Mouse (Mus musculus) forebrain, postnatal 0 days (tissue): ENCODE results near the gene Paox. TPM values are rescaled to one million over a fixed set of nuclear protein-coding genes. Genes with fewer than 3 reads are reported as not detected.

Source experiments
- ATAC-seq: fragments of 200-750 bp; cut with Nextera tagmentation; 2 replicates; pipeline ENCODE4 v1.8.0; 2017; ENCODE audit warnings: mild to moderate bottlenecking, moderate library complexity
- DNase-seq: peaks from one replicate; pipeline ENCODE4 v3.0.0-alpha.2; 2015
- H3K27ac ChIP-seq: fragments of 300-500 bp; sonication (generic); 2 replicates; pipeline ENCODE4 v1.5.1; 2014; ENCODE audit warnings: low read depth, mild to moderate bottlenecking, antibody characterized with exemption, low read length, moderate library complexity, mixed read lengths
- H3K27me3 ChIP-seq: fragments of 300-500 bp; sonication (generic); 2 replicates; pipeline ENCODE4 v1.6.1; 2014; ENCODE audit warnings: mild to moderate bottlenecking, low read length, mixed read lengths; ENCODE audit not compliant: insufficient read depth
- H3K36me3 ChIP-seq: fragments of 300-500 bp; sonication (generic); 2 replicates; pipeline ENCODE4 v1.6.1; 2014; ENCODE audit warnings: mild to moderate bottlenecking, moderate library complexity; ENCODE audit not compliant: insufficient read depth
- H3K4me1 ChIP-seq: fragments of 300-500 bp; sonication (generic); 2 replicates; pipeline ENCODE4 v1.6.1; 2014; ENCODE audit warnings: antibody characterized with exemption; ENCODE audit not compliant: insufficient read depth
- H3K4me2 ChIP-seq: fragments of 300-500 bp; sonication (generic); 2 replicates; pipeline ENCODE4 v1.6.1; 2014; ENCODE audit warnings: low read depth, mild to moderate bottlenecking, moderate library complexity
- H3K4me3 ChIP-seq: fragments of 300-500 bp; sonication (generic); 2 replicates; pipeline ENCODE4 v1.5.1; 2014; ENCODE audit warnings: low read depth, low read length, mixed read lengths
- H3K9ac ChIP-seq: fragments of 300-500 bp; sonication (generic); 2 replicates; pipeline ENCODE4 v1.6.1; 2014; ENCODE audit warnings: mild to moderate bottlenecking
- H3K9me3 ChIP-seq: fragments of 300-500 bp; sonication (generic); 2 replicates; pipeline ENCODE4 v1.6.1; 2016; ENCODE audit warnings: low read length
- CTCF ChIP-seq: sonication (generic); IDR thresholded peaks from 2 replicates; pipeline ENCODE4 v1.5.1; 2016; ENCODE audit warnings: antibody characterized with exemption, control low read depth, low read depth
- WGBS: fragments of 180-500 bp; shearing (Covaris S2); extraction: QIAGEN DNeasy Blood & Tissue Kit; methylation state at CpG from one replicate; pipeline ENCODE4 v1.1.7; 2014; 5-methylcytosine and 5-hydroxymethylcytosine counted together
- polyA plus RNA-seq: library from polyadenylated mRNA; unstranded; fragments of >200 nt; fragmentation: Nextera tagmentation; extraction: Ambion mirVana; gene quantifications from 2 replicates; pipeline ENCODE4 v1.2.1, GENCODE M21; 2015
- total RNA-seq: library from RNA; depleted of rRNA; stranded (reverse); fragments of >200 nt; gene quantifications from 2 replicates; pipeline ENCODE4 v1.2.3, GENCODE M21; 2014

Paox gene
- total and polyA plus RNA-seq, 2 experiments from 2014 or later = 7.5 to 10.5 TPM

- DNase-seq (peak; percentile 48), ATAC-seq (peak; percentile 21)
- Histone ChIP-seq H3K4me3 (peak overlapping the region; percentile 52), H3K27ac (peak overlapping the region; percentile 82), H3K27me3 (no peaks in the 10 kb centered on the region), H3K4me2 (peak overlapping the region; percentile 76), H3K9ac (peak overlapping the region; percentile 78), H3K4me1 (peaks cover 9% of the 10 kb centered on the region; the same call in 1 of the 2 replicates), H3K36me3 (no peaks in the 10 kb centered on the region), H3K9me3 (no peaks in the 10 kb centered on the region)
- WGBS = 9% methylated on average over 20 of the region's 20 CpGs
- no peak for TF ChIP-seq CTCF
Measured at GRCm38 (mm10) chr7:140081408-140082241, 34.0 kb upstream of the Paox start.

GRCm38 (mm10) chr7:140082242-140082678 lies 33.3 kb upstream of the Paox start, which contains the start of gene Caly:
Caly (minus strand) TSS chr7:140082548.
- peak; percentile 96 for TF ChIP-seq CTCF
- ATAC-seq (peak; percentile 93), DNase-seq (peak; percentile 95)
- peak within 1 kb of the TSS; percentile 52 for H3K4me3 ChIP-seq
- peak within 1 kb of the TSS; percentile 82 for H3K27ac ChIP-seq
- WGBS = 2% methylated on average over 18 of the region's 18 CpGs
- H3K27me3 ChIP-seq = no peaks in the 10 kb centered on the region
- no peaks in the 10 kb centered on the region for H3K9me3 ChIP-seq
- H3K9ac ChIP-seq = peak within 1 kb of the TSS; percentile 78
- H3K4me1 ChIP-seq = peaks cover 9% of the 10 kb centered on the region; the same call in 1 of the 2 replicates
- no peaks in the 10 kb centered on the region for H3K36me3 ChIP-seq
- peak within 1 kb of the TSS; percentile 76 for H3K4me2 ChIP-seq

- no peak overlapping the region for H3K4me3 ChIP-seq
- WGBS = 66% methylated on average over 10 of the region's 10 CpGs
Measured at GRCm38 (mm10) chr7:140090601-140091000, 25.0 kb upstream of the Paox start.

GRCm38 (mm10) chr7:140092924-140093528 lies 22.6 kb upstream of the Paox start, which contains the start of gene Prap1:
Prap1 (plus strand) TSS chr7:140093395.
- no peak within 1 kb of the TSS for H3K4me2 ChIP-seq
- H3K9me3 ChIP-seq = no peaks in the 10 kb centered on the region
- no peak for TF ChIP-seq CTCF
- no peak within 1 kb of the TSS for H3K27ac ChIP-seq
- no peak for ATAC-seq
- no peak for DNase-seq
- no peaks in the 10 kb centered on the region for H3K36me3 ChIP-seq
- no peaks in the 10 kb centered on the region for H3K27me3 ChIP-seq
- H3K4me3 ChIP-seq = no peak within 1 kb of the TSS
- WGBS = 70% methylated on average over 5 of the region's 5 CpGs
- no peaks in the 10 kb centered on the region for H3K4me1 ChIP-seq
- no peak within 1 kb of the TSS for H3K9ac ChIP-seq

More at GRCm38 (mm10) chr7:140090601-140091000, 25.0 kb upstream of the Paox start:
- TF ChIP-seq CTCF = no peak
- no peak overlapping the region for H3K4me2 ChIP-seq
- H3K9ac ChIP-seq = no peak overlapping the region
- H3K36me3 ChIP-seq = no peaks in the 10 kb centered on the region
- DNase-seq (no peak), ATAC-seq (no peak)
- H3K9me3 ChIP-seq = no peaks in the 10 kb centered on the region
- no peaks in the 10 kb centered on the region for H3K27me3 ChIP-seq
- H3K4me1 ChIP-seq = no peaks in the 10 kb centered on the region
- no peak overlapping the region for H3K27ac ChIP-seq

- DNase-seq (no peak), ATAC-seq (no peak)
- no peaks in the 10 kb centered on the region for H3K9me3 ChIP-seq
- 71% methylated on average over 5 of the region's 5 CpGs for WGBS
- H3K4me2 ChIP-seq = no peak overlapping the region
- no peak overlapping the region for H3K9ac ChIP-seq
- no peaks in the 10 kb centered on the region for H3K27me3 ChIP-seq
- H3K27ac ChIP-seq = no peak overlapping the region
- no peaks in the 10 kb centered on the region for H3K36me3 ChIP-seq
- TF ChIP-seq CTCF = no peak
- H3K4me1 ChIP-seq = no peaks in the 10 kb centered on the region
- H3K4me3 ChIP-seq = no peak overlapping the region
Measured at GRCm38 (mm10) chr7:140094954-140095353, 20.6 kb upstream of the Paox start.

GRCm38 (mm10) chr7:140095556-140095955 lies 20.0 kb upstream of the Paox start:
- ATAC-seq (no peak), DNase-seq (no peak)
- Histone ChIP-seq H3K9me3 (no peaks in the 10 kb centered on the region), H3K27ac (no peak overlapping the region), H3K9ac (no peak overlapping the region), H3K36me3 (no peaks in the 10 kb centered on the region), H3K4me1 (no peaks in the 10 kb centered on the region), H3K4me3 (no peak overlapping the region), H3K4me2 (no peak overlapping the region), H3K27me3 (no peaks in the 10 kb centered on the region)
- 20% methylated on average over 1 of the region's 1 CpGs for WGBS
- TF ChIP-seq CTCF = no peak

DNA sequence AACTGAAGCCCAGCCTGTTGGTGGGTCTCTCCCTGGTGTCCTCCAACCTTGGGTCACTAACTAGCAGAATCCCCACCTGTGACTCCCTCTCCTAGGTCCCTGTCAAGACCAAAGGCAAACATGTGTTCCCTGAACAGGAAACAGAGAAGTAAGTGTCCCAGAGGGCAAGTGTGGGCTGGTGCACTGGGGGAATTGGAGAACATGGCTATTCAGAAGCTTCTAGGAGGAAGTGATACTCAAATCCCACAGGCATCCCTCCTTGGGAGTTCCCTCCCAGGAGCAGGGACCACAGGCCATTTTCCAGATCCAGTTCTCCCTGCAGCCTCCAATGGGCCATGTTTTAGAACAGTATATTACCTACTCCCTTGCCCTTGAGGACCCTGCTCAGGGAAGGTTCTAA lies 19.5 kb upstream of the Paox start:
- Histone ChIP-seq H3K9ac (no peak overlapping the region), H3K36me3 (no peaks in the 10 kb centered on the region), H3K27me3 (no peaks in the 10 kb centered on the region), H3K4me1 (no peaks in the 10 kb centered on the region), H3K4me2 (no peak overlapping the region), H3K27ac (no peak overlapping the region), H3K9me3 (no peaks in the 10 kb centered on the region), H3K4me3 (no peak overlapping the region)
- ATAC-seq (no peak), DNase-seq (no peak)
- TF ChIP-seq CTCF = no peak
